Mouse (Mus musculus): ENCODE measurements around the gene Rep15.

Rep15 gene

DNA sequence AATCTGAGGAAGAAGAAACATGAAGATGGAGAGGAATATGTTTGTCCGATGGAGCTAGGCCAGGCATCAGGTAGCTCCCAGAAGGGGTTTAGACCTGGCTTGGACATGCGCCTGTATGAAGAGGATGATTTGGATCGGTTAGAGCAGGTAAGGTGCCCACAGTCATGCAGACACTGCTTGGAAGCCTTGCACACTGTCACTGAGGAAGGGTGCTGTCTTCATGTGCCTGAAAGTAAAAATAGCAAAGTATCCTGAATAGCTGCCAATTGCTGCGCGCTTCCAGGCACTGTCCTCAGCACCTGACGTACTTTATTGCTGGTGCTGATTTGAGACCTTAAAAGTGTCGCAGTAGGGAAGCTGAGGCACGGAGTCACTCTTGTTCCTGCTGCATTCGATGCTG, 2.8 kb upstream of the Rep15 start:
- DNase-seq (ENCODE audit: low spot score): no peak

DNA sequence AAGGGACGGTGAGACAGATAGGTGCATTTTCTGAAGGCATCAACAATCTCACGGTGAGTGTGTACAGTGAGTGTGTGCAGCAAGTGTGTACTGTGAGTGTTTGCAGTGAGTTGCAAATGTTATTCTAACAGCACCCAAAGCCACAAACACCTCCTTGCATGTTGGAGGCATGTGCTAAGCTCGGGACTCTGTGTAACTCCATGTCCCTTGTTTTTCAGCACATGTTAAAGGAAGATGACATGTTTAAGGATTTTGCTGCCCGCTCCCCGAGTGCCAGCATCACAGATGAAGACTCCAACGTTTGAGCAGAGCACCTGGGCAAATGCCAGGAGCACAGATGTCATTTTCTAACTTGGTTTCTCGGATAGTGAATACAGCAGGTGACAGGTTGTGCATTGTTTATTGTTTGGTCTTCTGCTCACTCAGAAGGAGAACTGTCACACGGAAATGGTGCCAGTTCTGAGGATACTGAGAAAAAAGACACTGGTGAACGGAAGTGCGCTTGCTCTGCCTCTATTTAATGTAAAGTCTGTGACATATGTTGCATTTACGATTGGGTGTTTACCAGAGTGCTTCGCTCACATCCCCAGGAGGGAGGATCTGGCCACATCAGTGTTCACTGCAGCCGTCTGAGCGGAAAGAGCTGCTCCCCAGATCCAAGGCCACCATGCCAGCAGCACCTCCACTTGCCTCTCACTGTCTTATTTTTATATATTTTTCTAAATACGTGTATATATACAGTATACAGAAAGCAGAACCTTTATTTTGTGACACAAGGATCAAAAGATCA, 2.1 kb upstream of the Rep15 start:
- no peak for DNase-seq (ENCODE audit: low spot score)

- DNase-seq (ENCODE audit: low spot score): peak; percentile 90
Measured at GRCm38 (mm10) chr6:147042291-147043290, 10.2 kb downstream of the Rep15 start, which contains the start of gene Mrps35. Mrps35 (plus strand) TSS chr6:147042764.

DNA sequence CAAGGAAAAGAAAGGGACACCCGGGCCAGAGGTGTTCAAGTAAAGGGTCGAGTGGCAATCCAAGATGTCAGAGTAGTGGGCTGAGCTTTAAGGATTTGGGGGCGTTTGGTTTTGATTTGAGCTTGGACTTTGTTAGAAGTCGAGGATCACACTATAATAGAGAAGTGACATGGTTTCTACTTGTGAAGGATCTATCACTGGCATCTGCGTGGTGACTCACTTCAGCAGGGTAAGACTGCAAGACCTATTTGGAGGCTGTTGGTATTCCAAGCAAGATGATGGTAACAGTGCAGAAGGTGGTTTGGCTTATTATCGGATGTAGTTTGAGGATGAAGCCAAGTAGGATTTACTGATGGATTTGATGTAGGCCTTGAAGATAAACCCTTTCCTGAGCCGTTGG, 11.2 kb downstream of the Rep15 start:
- peak; percentile 25 for DNase-seq (ENCODE audit: low spot score)

- peak; percentile 35 for DNase-seq (ENCODE audit: low spot score)
Measured at GRCm38 (mm10) chr6:147049239-147049805, 16.9 kb downstream of the Rep15 start.

DNA sequence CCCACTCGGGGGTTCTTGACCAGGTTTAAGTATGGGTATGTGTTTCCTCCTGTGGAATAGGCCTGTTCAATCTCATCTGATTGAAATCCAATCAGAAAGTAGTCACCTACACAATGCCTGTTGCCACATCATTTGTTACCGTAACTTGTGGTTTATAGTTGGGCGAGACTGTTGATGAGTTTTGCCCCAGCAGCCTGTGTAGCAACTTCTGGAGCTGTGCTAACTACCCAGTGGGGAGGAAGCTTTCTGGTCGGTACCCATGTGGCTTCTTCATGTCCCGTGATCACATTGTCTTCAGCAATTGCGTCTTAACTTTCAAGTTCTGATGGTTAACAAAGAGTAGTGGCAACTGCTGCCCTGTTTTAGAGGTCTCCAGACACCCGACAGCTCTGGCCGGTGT, 19.3 kb downstream of the Rep15 start:
- no peak for DNase-seq (ENCODE audit: low spot score)

- DNase-seq (ENCODE audit: low spot score): no peak
Measured at GRCm38 (mm10) chr6:147052440-147052839, 20.1 kb downstream of the Rep15 start.

- no peak for DNase-seq (ENCODE audit: low spot score)
Measured at GRCm38 (mm10) chr6:147053785-147054646, 21.6 kb downstream of the Rep15 start.

DNA sequence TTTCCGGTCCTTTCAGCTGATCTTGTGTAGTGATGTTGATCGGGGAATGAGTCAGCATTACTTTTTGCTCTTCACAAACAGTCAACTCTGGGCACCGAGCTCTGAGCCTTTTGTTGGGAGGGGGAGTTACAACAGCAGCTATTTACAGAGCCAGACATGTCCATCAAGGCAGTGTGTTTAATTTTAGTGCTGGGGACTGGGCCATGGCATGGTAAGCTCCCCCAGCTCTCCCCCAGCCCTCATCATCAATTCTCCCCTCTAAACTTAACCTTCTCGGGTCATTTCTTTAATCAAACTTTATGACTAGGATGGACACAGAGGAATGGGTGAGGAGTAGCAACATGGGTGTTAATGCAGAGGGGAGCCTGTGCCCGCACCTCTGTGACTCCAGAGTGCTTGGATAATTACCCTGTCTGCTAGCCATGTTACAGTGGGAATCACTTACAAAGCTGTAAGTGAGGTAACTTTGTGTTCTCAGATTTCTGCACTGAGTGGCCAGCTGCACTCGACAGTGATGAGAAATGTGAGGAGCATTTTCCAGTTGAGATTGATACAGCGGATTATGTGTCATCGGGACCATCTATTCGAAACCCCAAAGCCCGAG, 23.1 kb downstream of the Rep15 start:
- no peak for DNase-seq (ENCODE audit: low spot score)

DNA sequence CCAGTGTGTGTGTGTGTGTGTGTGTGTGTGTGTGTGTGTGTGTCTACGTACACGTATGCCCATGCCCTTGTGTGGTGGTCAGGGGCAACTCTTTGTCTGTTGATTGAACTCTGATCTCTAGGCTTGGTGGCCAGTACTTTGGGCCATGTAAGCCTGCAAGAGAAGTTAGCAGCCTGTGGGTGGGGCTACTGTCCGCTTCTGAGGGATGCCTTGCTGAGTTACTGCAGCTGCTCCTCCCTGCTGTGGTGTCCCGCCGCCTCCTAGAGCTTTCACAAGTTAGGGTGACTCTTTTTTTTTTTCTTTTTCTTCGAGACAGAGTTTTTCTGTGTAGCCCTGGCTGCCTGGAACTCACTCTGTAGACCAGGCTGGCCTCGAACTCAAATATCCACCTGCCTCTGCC, 26.9 kb downstream of the Rep15 start:
- DNase-seq (ENCODE audit: low spot score): no peak

GRCm38 (mm10) chr6:147061630-147062029, 29.2 kb downstream of the Rep15 start:
- DNase-seq (ENCODE audit: low spot score): no peak

GRCm38 (mm10) chr6:147062034-147062433, 29.6 kb downstream of the Rep15 start:
- DNase-seq (ENCODE audit: low spot score): no peak

DNA sequence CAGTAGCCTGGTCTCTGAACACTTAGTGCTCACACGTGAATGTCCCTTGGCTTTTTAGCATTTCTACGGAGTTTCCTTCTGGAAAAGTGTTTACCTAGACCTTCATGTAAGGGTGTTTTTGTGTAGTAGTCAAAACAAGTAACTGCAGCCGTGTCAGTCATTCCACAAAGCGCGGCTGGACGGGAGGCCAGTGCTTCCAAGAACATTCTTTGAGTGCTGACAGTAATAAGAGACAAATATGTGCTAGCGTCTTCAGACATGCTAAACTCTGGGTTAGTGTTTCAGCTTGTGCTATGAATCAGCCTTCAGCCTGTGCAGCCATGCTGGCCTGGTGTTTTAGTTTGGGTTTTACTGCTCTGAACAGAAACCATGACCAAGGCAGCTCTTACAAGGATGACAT, 30.3 kb downstream of the Rep15 start:
- DNase-seq (ENCODE audit: low spot score): no peak

- DNase-seq (ENCODE audit: low spot score): no peak
Measured at GRCm38 (mm10) chr6:147064226-147064943, 32.0 kb downstream of the Rep15 start.

- DNase-seq (ENCODE audit: low spot score): no peak
Measured at GRCm38 (mm10) chr6:147064944-147065261, 32.5 kb downstream of the Rep15 start.

DNA sequence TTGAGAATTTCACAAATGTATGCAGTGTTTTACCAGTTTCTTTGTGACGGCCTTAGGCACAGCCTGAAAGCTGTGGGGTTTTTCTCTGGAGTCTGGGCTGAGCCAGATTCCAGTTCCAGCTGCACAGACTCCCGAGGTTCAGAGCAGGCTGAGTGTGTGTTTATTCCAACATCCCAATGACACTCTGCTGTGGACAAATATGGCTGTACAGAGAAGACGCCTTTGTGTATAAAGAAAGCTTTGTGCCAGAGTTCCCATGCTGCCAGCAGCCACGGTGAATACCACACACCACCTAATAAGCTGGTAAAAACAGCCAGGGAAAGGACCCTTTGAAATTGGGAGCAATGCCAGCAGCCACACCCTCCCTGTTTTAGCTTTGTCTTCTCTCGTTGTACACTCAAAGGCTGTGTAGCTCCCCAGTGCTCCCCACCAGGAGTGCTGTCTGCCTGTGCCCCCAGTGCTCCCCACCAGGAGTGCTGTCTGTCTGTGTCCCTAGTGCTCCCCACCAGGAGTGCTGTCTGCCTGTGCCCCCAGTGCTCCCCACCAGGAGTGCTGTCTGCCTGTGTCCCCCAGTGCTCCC, 43.5 kb downstream of the Rep15 start:
- DNase-seq (ENCODE audit: low spot score): peak; percentile 18

DNA sequence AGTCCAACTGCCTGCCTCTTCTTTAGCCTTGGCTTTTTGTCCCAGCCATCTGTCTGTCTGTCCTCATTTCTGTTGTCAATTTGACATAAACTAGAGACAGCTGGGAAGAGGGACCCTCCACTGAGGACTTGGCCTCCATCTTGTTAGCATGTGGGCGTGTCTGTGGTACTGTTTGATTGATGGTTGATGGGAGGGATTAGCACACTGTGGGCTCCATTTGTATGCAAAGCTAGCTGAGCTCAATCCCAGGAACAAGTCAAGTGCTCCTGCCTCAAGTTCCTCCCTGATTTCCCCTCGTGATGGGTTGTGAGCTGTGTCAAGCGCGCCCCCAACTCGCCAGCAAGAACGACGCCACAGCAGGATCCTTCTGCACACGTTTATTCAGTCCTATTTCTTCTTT, 44.5 kb downstream of the Rep15 start:
- DNase-seq (ENCODE audit: low spot score): no peak

DNA sequence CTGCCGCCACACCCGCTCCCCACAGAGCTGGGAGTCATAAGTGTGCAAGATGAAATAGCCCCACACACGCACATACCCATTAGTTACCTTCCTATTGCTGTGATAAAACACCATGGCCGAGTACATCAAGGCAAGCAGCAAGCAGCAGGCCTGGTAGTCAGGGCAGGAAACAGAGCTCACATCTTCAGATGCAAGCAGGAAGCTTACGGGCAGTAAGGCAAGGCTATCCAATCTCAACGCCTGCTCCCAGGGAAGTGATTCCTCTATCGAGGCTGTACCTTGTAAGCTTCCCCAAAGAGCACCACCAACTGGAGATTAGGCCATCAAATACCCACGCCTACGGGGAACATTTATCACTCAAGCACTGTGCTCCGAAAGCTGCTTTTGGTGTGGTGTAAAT, 47.5 kb downstream of the Rep15 start:
- DNase-seq (ENCODE audit: low spot score): no peak
